Mouse (Mus musculus): ENCODE measurements around the gene Adprhl1. TPM values are rescaled to one million over a fixed set of nuclear protein-coding genes. Genes with fewer than 3 reads are reported as not detected.

Adprhl1 gene
- polyA plus RNA-seq, 2 experiments, result not detected

- DNase-seq (ENCODE audit: low read depth in 3 of 3, low spot score in 3 of 3) (no peak), ATAC-seq (ENCODE audit: insufficient read depth) (no peak)
- Histone ChIP-seq H3K4me2 (ENCODE audit: low read depth) (no peak overlapping the region), H3K9ac (replicated peaks) (no peak overlapping the region), H3K9me3 (ENCODE audit: control insufficient read depth, low read length) (no peaks in the 10 kb centered on the region), H3K4me1 (replicated peaks; ENCODE audit: control insufficient read depth in 2 of 2, insufficient read depth in 2 of 2, low read length in 1 of 2) (no peaks in the 10 kb centered on the region), H3K27ac (no peak overlapping the region), H3K27me3 (ENCODE audit: control insufficient read depth, insufficient read depth, low read length) (no peaks in the 10 kb centered on the region), H3K36me3 (replicated peaks; ENCODE audit: control insufficient read depth, insufficient read depth, low read depth) (peaks cover 70% of the 10 kb centered on the region), H3K4me3 (ENCODE audit: insufficient read depth in 1 of 2, low read depth in 2 of 2, low read length in 2 of 2) (no peak overlapping the region)
- 67% methylated on average over 4 of the region's 4 CpGs for WGBS (ENCODE audit: insufficient replicate concordance)
- TF ChIP-seq CTCF (IDR thresholded peaks at IDR 0.05; ENCODE audit: low read depth), result no peak
Measured at GRCm38 (mm10) chr8:13174305-13174704, 79.7 kb downstream of the Adprhl1 start.

MicroRNA genes within 50 kb of the gene (microRNA counts, 519-probe panel; counts per million panel counts)
- 69.9 counts per million for microRNA mmu-miR-1968

Small RNAs within 50 kb of the gene (microRNA-seq; reads per million reads assigned to microRNA genes)
- gene Mir1968, result 40.6 reads per million, percentile 39 among the genes with 10 or more reads in this experiment

Other genes starting within 250 kb of the Adprhl1 start
- gene F7, start 228.1 kb downstream of the Adprhl1 start, polyA plus RNA-seq (2012; rRNA removed), result 4.4 and 5.8 TPM in 2 replicates
- 3.9 and 4.1 TPM in 2 replicates for gene F7, start 228.1 kb downstream of the Adprhl1 start, polyA plus RNA-seq (2014; fragmentation: Nextera tagmentation; extraction: Ambion mirVana)
- 29.9 and 43.2 TPM in 2 replicates for gene F10, start 216.9 kb downstream of the Adprhl1 start, polyA plus RNA-seq (2012; rRNA removed)
- gene F10, start 216.9 kb downstream of the Adprhl1 start, polyA plus RNA-seq (2014; fragmentation: Nextera tagmentation; extraction: Ambion mirVana), result 70.8 and 81.6 TPM in 2 replicates
- gene Proz, start 193.2 kb downstream of the Adprhl1 start, polyA plus RNA-seq (2012; rRNA removed), result 22.6 and 24.6 TPM in 2 replicates
- gene Proz, start 193.2 kb downstream of the Adprhl1 start, polyA plus RNA-seq (2014; fragmentation: Nextera tagmentation; extraction: Ambion mirVana), result 30.2 and 31.1 TPM in 2 replicates
- 9.9 and 10.9 TPM in 2 replicates for gene Pcid2, start 148.7 kb downstream of the Adprhl1 start, polyA plus RNA-seq (2012; rRNA removed)
- gene Pcid2, start 148.7 kb downstream of the Adprhl1 start, polyA plus RNA-seq (2014; fragmentation: Nextera tagmentation; extraction: Ambion mirVana), result 12.3 and 13.2 TPM in 2 replicates
- gene Cul4a, start 148.5 kb downstream of the Adprhl1 start, polyA plus RNA-seq (2012; rRNA removed), result 38.9 and 48.5 TPM in 2 replicates
- gene Cul4a, start 148.5 kb downstream of the Adprhl1 start, polyA plus RNA-seq (2014; fragmentation: Nextera tagmentation; extraction: Ambion mirVana), result 68.8 and 83.0 TPM in 2 replicates
- gene Lamp1, start 95.0 kb downstream of the Adprhl1 start, polyA plus RNA-seq (2012; rRNA removed), result 112 and 137 TPM in 2 replicates
- 178 and 198 TPM in 2 replicates for gene Lamp1, start 95.0 kb downstream of the Adprhl1 start, polyA plus RNA-seq (2014; fragmentation: Nextera tagmentation; extraction: Ambion mirVana)
- 5.7 TPM in 2 replicates for gene Grtp1, start 53.5 kb downstream of the Adprhl1 start, polyA plus RNA-seq (2012; rRNA removed)
- 9.5 and 10.1 TPM in 2 replicates for gene Grtp1, start 53.5 kb downstream of the Adprhl1 start, polyA plus RNA-seq (2014; fragmentation: Nextera tagmentation; extraction: Ambion mirVana)
- 6.5 and 7.1 TPM in 2 replicates for gene Dcun1d2, start 34.0 kb upstream of the Adprhl1 start, polyA plus RNA-seq (2012; rRNA removed)
- 7.9 and 8.7 TPM in 2 replicates for gene Dcun1d2, start 34.0 kb upstream of the Adprhl1 start, polyA plus RNA-seq (2014; fragmentation: Nextera tagmentation; extraction: Ambion mirVana)
- gene Tmco3, start 34.0 kb upstream of the Adprhl1 start, polyA plus RNA-seq (2012; rRNA removed), result 2.6 and 3.7 TPM in 2 replicates
- gene Tmco3, start 34.0 kb upstream of the Adprhl1 start, polyA plus RNA-seq (2014; fragmentation: Nextera tagmentation; extraction: Ambion mirVana), result 3.9 and 5.5 TPM in 2 replicates
- 86.2 and 108 TPM in 2 replicates for gene Tfdp1, start 84.6 kb upstream of the Adprhl1 start, polyA plus RNA-seq (2012; rRNA removed)
- 90.1 and 107 TPM in 2 replicates for gene Tfdp1, start 84.6 kb upstream of the Adprhl1 start, polyA plus RNA-seq (2014; fragmentation: Nextera tagmentation; extraction: Ambion mirVana)
- not detected in 2 replicates for gene Atp4b, start 142.7 kb upstream of the Adprhl1 start, polyA plus RNA-seq (2012; rRNA removed)
- gene Atp4b, start 142.7 kb upstream of the Adprhl1 start, polyA plus RNA-seq (2014; fragmentation: Nextera tagmentation; extraction: Ambion mirVana), result not detected in 2 replicates
- 0.01 and 0.02 TPM in 2 replicates for gene Grk1, start 150.9 kb upstream of the Adprhl1 start, polyA plus RNA-seq (2012; rRNA removed)
- gene Grk1, start 150.9 kb upstream of the Adprhl1 start, polyA plus RNA-seq (2014; fragmentation: Nextera tagmentation; extraction: Ambion mirVana), result 0.04 TPM in 1 of 2 replicates, not detected in the other
- gene Tmem255b, start 181.0 kb upstream of the Adprhl1 start, polyA plus RNA-seq (2012; rRNA removed), result 0.02 TPM in 1 of 2 replicates, not detected in the other
- gene Tmem255b, start 181.0 kb upstream of the Adprhl1 start, polyA plus RNA-seq (2014; fragmentation: Nextera tagmentation; extraction: Ambion mirVana), result 0.14 TPM in 1 of 2 replicates, not detected in the other
- 2.2 and 2.7 TPM in 2 replicates for gene Gas6, start 240.3 kb upstream of the Adprhl1 start, polyA plus RNA-seq (2012; rRNA removed)
- gene Gas6, start 240.3 kb upstream of the Adprhl1 start, polyA plus RNA-seq (2014; fragmentation: Nextera tagmentation; extraction: Ambion mirVana), result 2.2 and 2.3 TPM in 2 replicates

Measured in liver, embryonic 14.5 days (tissue).